Mouse (Mus musculus) Patski (cell line): ENCODE measurements at regions not wholly inside any gene's neighbourhood (a gene's known extent, or its start where the extent isn't known, plus 50 kb on each side); places are given as distances from the start of the nearest gene placed in this dataset.

Experiments used
- ATAC-seq: fragments of 100-300 bp; one replicate; pipeline ENCODE4 v1.8.0; 2021
- CTCF ChIA-PET: fragments of 350-600 bp; sonication (Branson Sonifier 250); formaldehyde crosslinking; loops from one replicate; lab custom pipeline; 2022; ENCODE audit warnings: inconsistent platforms; lab: Charles Lee
- POLR2A ChIA-PET: fragments of 350-600 bp; sonication (Branson Sonifier 250); formaldehyde crosslinking; loops from one replicate; lab custom pipeline; 2022; ENCODE audit warnings: antibody characterized with exemption, inconsistent platforms; lab: Charles Lee
- DNase-seq: peaks from one replicate; pipeline ENCODE4 v3.0.0-alpha.2; 2011; ENCODE audit warnings: low read depth, low spot score
- H3K27me3 ChIP-seq: fragments of 371-371 bp; one replicate; pipeline ENCODE4 v1.5.1; 2021
- CTCF ChIP-seq: fragments of 100-300 bp; IDR thresholded peaks from one replicate; pipeline ENCODE4 v1.5.1; 2021
- in situ Hi-C: fragments of 300-500 bp; cut with MboI; formaldehyde crosslinking; loops from 3 replicates; pipeline ENCODE4 v1.11.1; 2018; ENCODE audit warnings: low pct_unique_long_range_greater_than_20kb, mixed read lengths

GRCm38 (mm10) chr14:72942571-72942970 is 106.3 kb downstream of the Cysltr2 start:
- in situ Hi-C loops, result no loop called here
- no peak for TF ChIP-seq CTCF
- CTCF ChIA-PET, result no interaction called here
- no peak for DNase-seq
- H3K27me3 ChIP-seq, result no peaks in the 10 kb centered on the region
- no peak for ATAC-seq
- POLR2A ChIA-PET, result no interaction called here

- POLR2A ChIA-PET, result no interaction called here
Measured at GRCm38 (mm10) chr14:72939067-72939393, 109.9 kb downstream of the Cysltr2 start.

DNA sequence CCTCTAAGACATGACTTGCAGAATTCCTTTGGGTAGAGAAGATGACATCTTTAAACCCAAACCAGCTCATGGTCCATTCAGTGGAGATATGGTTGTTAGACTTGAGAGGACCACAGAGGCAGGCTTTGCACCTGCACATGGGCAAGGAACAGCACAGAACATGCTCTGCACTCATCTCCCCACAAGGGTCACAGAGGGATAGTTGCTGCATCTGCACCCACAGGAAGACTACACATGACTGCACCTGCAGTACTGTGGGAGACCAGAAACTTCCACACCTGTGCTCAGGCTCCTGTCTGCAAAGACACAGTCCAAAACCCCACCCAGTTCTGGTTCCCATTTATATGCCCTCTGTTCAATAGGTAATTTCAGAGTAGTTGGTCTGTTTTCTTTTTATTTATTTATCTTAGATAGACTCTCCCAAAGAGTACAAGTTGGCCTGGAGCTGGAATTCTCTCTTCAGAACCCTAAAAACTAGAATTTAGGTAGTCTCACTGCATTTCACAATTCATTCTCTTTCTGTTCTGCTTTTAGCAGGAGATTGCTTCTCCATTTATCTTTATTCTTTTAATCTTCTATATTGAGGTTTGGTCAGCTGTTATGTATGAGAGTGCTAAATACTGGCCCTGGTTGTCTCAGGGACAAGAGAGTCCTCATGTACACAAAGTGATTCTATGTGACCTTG is 110.4 kb downstream of the Cysltr2 start:
- ATAC-seq, result no peak
- no peak for TF ChIP-seq CTCF
- ChIA-PET POLR2A (no interaction called here), CTCF (interaction anchor here (1.2 kb wide), 1 partner anchor 39 kb away, joined by 3 read pairs; no protein-coding TSS in a partner anchor)
- H3K27me3 ChIP-seq, result no peaks in the 10 kb centered on the region
- in situ Hi-C loops, result no loop called here
- DNase-seq, result no peak

More at GRCm38 (mm10) chr14:72939067-72939393, 109.9 kb downstream of the Cysltr2 start:
- CTCF ChIA-PET, result interaction anchor here (1.2 kb wide), 1 partner anchor 40 kb away, joined by 3 read pairs; no protein-coding TSS in a partner anchor
- DNase-seq (no peak), ATAC-seq (no peak)
- no peaks in the 10 kb centered on the region for H3K27me3 ChIP-seq
- TF ChIP-seq CTCF, result no peak
- in situ Hi-C loops, result no loop called here

DNA sequence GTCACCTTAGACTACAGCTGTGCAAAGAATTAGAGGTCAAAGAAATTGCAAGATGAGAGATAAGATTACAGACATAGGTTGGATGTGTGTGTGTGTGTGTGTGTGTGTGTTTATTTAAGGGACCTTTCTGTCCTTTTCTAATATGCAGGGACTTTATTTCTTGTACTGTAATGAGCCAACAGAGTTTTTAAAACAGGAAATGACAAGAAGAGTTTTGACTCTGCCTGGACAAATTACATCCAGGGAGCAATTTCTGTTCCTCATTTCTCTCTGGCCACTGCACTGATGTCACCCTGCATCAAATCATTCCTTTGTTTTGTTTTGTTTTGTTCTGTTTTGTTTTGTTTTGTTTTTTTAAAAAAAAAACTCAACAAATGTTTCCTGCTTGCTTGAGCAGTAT is 115.3 kb downstream of the Cysltr2 start:
- ATAC-seq, result no peak
- no peak for TF ChIP-seq CTCF
- DNase-seq, result no peak
- ChIA-PET CTCF (no interaction called here), POLR2A (no interaction called here)
- no peaks in the 10 kb centered on the region for H3K27me3 ChIP-seq
- in situ Hi-C loops, result no loop called here

GRCm38 (mm10) chr14:72932296-72932695 is 116.6 kb downstream of the Cysltr2 start:
- CTCF ChIA-PET, result no interaction called here
- ATAC-seq (no peak), DNase-seq (no peak)
- H3K27me3 ChIP-seq, result no peaks in the 10 kb centered on the region
- no peak for TF ChIP-seq CTCF
- POLR2A ChIA-PET, result no interaction called here
- in situ Hi-C loops, result no loop called here

- in situ Hi-C loops, result no loop called here
- ChIA-PET CTCF (interaction anchor here (0.7 to 1.6 kb wide), 2 partner anchors 44 to 119 kb away, joined by 3 read pairs; no protein-coding TSS in a partner anchor), POLR2A (interaction anchor here (0.6 kb wide), 1 partner anchor 59 kb away, joined by 4 read pairs; no protein-coding TSS in a partner anchor)
- DNase-seq (no peak), ATAC-seq (no peak)
- no peak for TF ChIP-seq CTCF
- no peaks in the 10 kb centered on the region for H3K27me3 ChIP-seq
Measured at GRCm38 (mm10) chr14:72901171-72901926, 147.6 kb downstream of the Cysltr2 start.

DNA sequence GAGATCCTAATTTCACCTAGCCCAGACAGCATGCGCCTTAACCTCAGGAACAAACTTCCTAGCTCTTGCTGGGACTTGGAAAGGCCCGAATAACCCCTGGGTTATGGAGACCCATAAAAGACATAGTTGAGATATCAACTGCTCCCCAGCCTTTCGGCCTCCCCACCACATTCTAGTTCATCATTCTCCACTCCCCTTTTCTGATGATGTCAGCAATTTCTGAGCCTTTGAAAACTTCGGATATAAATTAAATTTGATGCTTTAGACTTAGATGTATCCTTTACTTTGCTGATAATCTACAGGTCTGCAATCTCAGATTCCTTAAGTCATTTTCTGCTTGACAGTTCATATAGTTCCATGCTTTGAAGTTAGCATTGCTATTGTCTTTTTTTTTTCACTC is 149.3 kb downstream of the Cysltr2 start:
- POLR2A ChIA-PET, result no interaction called here

DNA sequence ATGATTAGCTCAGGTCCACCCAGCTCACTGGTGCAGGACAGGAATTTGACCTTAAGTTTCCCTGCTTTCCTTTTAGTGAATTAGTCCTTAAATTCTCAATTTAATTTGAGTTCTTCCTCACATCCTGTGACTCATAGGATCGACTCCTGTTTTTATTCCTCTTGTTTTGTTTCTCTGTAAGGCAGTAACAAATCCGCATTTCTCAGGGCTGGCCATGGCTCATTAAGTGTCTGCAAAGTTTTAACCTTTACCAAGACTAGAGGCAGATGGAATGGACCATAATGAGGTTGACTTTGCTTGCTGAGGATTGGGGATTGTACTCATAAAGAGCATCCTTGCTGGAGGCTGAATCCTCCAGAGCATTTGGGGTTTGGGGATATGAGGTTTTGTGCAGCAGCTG is 156.6 kb downstream of the Cysltr2 start:
- no peak for TF ChIP-seq CTCF
- CTCF ChIA-PET, result interaction anchor here (1.0 kb wide), 1 partner anchor 84 kb away, joined by 3 read pairs; no protein-coding TSS in a partner anchor
- POLR2A ChIA-PET, result no interaction called here
- in situ Hi-C loops, result no loop called here
- DNase-seq, result peak; percentile 83
- ATAC-seq, result peak; percentile 97
- no peaks in the 10 kb centered on the region for H3K27me3 ChIP-seq

More for the DNA sequence above, 149.3 kb downstream of the Cysltr2 start:
- DNase-seq (no peak), ATAC-seq (no peak)
- CTCF ChIA-PET, result interaction anchor here (1.1 kb wide), 1 partner anchor 39 kb away, joined by 3 read pairs; no protein-coding TSS in a partner anchor
- no peaks in the 10 kb centered on the region for H3K27me3 ChIP-seq
- in situ Hi-C loops, result no loop called here
- no peak for TF ChIP-seq CTCF

DNA sequence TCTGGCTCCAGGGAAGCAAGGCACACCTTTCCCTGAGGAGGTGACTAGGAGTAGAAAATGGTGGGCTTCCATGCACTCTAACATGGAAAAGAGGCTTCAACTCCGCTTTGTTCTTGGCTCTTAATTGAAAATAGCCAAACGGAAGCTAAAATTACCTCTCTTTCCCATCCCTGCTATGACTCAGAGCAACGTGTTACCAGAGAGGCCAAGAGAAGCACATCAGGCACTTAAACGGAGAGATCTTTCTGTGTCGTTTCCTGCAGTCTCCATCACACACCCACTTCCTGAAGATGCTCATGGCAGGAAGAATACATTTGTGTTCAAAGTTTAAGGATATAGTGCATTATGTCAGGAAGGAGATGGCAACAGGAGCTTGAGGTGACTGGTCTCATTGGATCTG is 159.3 kb downstream of the Cysltr2 start:
- no peak for DNase-seq
- H3K27me3 ChIP-seq, result no peaks in the 10 kb centered on the region
- in situ Hi-C loops, result no loop called here
- TF ChIP-seq CTCF, result no peak
- ChIA-PET POLR2A (no interaction called here), CTCF (interaction anchor here (1.1 to 1.5 kb wide), 2 partner anchors 17 to 75 kb away, joined by 3 read pairs; no protein-coding TSS in a partner anchor)
- no peak for ATAC-seq

- ChIA-PET CTCF (interaction anchor here (1.5 kb wide), 1 partner anchor 8 kb away, joined by 3 read pairs; no protein-coding TSS in a partner anchor), POLR2A (interaction anchor here (1.0 kb wide), 1 partner anchor 8 kb away, joined by 3 read pairs; no protein-coding TSS in a partner anchor)
- ATAC-seq (no peak), DNase-seq (no peak)
- no peak for TF ChIP-seq CTCF
- in situ Hi-C loops, result no loop called here
- no peaks in the 10 kb centered on the region for H3K27me3 ChIP-seq
Measured at GRCm38 (mm10) chr14:72887470-72888071, 161.3 kb downstream of the Cysltr2 start.
